Mouse (Mus musculus): ENCODE results near the gene Rbp7.
"Not testable (repeated sequence)": the region's sequence is repeated elsewhere in the genome, so short reads cannot be mapped to it uniquely, and the experiment has no call there.

The Rbp7 gene

DNA sequence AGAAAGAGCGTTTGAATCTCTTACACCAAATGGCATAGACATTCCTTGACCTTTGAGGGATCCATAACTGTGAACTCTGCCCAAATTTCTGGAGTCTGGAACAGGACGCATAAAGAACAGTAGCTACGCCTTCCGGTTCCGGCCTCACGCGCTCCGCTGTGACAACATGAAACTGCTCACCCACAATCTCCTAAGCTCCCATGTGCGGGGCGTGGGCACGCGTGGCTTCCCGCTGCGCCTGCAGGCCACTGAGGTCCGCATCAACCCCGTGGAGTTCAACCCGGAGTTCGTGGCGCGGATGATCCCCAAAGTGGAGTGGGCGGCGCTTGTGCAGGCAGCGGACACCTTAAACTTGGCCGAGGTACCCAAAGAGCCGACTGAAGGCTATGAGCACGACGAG, 2.4 kb upstream of the Rbp7 start:
- DNase-seq (ENCODE audit: low read depth, low spot score) = not testable (repeated sequence)

DNA sequence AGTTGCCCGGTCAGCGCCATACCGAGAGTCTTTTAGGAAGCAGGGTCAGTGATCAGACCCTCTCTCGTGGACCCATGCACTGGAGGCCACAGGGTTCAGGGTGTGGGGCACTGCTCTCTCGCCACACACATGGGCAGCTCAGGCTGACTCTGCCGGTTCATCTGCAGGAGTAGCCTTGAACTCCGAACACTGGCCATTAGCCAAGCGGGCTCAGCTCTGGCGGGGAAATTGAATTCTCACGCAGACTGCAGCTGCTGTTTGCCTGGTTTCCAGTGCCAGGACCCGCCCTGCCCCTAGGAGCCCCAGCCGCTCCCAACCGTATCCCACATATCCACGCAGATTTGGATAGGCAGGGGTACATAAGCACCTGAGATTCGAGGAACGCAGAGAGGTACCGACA, 515 bp downstream of the Rbp7 start:
- no peak for DNase-seq (ENCODE audit: low read depth, low spot score)

DNA sequence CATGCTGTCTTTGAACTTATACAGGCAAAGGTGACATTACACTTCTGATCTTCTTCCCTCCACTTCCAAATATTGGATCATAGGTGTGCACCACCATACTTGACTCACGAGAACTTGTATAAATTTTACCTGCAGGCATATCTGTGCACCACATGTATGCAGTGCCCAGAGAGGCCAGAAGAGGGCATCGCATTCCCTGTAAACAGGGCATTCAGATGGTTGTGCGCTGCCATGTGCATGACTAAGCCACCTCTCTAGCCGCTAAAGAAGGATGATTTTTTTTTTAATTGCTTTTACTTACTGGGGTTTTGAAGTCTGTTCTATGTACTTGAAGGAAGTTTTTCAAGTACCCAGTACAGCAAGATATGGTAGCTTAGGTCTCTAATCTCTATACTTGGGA, 1.1 kb downstream of the Rbp7 start:
- peak; percentile 55 for DNase-seq (ENCODE audit: low read depth, low spot score)

DNA sequence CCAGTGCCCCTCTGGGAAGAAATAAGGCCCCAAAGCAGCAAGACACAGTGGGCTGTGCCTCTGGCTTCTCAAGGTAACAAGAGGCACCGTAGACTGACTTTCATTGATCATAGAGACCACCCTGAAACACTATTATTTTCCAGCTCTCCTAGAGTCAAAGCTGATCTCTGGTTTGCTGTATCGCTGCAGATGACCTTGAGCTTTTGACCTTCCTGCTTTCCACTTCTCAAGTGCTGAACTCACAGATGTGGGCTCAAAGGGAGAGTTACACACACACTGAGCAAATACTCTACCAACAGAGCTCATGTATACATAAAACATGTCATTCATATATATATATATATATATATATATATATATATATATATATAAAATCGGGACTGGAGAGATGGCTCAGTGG, 4.1 kb downstream of the Rbp7 start:
- DNase-seq (ENCODE audit: low read depth, low spot score) = no peak

DNA sequence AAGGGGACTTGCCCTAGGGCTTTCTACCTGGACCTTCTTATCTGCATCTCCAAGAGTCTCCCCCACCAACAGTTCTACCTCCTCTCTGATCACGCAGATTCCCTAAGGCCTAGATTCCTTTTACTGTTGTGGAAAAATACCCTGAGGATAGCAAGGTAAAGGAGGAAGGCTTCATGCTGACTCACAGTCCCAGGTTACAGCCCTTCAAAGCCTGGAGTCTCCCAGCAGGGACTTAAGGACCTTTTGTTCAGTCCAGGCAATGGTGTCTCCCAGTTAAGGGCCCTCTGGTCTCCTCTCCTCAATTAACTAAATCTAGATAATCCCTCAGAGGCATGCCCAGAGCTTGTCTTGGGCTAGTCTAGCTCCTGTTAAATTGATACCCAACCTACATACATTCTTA, 8.5 kb downstream of the Rbp7 start:
- no peak for DNase-seq (ENCODE audit: low read depth, low spot score)

DNA sequence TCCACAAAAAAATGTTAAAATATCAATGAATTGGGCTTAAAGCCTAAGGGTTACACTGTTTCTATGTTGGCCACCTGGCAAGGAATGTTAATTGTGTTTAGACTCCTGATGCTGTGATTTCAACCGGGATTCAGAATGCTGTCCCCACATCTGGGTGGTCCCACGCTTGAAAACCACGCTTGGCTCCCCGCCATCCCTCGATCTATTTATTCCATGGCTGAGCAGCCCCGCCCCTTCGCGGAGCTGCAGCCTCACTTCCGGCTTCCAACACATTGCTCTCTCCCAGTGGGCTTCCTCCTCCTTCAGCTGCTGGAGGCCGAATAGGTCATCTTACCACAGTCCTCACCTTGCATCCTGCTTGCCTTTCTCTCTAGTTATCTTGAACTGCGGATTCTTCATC, 8.9 kb downstream of the Rbp7 start:
- DNase-seq (ENCODE audit: low read depth, low spot score) = peak; percentile 26

DNA sequence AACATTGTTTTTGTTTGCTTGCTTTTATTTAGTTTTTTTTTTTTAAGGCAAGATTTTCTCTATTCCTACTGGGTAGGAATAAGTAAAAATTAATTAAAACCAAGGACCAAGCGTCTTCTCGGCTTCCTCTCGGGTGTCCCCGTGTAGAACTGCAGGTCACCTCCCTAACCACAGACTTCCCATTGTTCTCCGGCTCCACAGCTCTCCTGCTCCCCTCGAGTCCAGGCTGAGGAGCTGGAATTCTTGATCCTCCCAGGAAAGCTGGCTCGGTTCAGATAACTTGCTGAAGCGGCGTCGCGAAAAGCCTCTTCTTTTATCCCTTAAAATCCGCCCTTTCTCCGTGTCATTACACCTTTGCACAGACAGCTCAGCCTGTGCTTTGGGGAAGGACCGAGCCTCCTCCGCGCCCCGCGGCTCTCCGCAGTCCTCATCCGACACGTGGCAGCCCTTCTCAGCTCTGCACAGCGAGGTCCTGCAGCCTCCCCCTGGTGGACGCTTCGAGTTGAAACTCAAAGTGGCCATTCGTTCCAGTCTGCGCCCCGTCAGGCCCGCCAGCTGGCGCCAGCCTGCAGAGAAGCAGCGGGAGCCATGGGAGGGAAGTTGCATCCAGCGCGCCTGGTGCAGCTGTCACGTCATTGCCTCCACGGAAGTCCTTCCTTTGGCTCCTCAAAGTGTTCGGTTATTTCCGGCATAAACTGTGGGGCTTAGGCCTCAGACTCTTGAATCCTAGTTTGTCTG, 9.6 kb downstream of the Rbp7 start:
- peak; percentile 97 for DNase-seq (ENCODE audit: low read depth, low spot score)

DNA sequence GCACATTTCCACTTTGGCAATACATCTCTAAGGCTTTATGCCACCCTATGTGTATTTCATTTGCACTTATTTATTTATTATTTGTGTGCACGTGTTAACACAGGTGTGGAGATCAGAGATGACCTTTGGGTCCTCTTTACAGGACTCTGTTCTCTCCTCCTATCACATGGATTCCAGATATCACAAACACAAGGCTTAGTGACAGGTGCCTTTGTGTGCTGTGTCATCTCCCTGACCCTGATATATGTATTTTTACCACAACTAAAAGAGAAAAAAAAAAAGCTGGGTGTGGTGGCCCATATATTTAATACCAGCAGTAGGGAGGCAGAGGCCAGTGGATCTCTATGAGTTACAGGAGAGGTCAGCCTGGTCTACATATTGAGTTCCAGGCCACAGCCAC, 10.3 kb downstream of the Rbp7 start:
- peak; percentile 32 for DNase-seq (ENCODE audit: low read depth, low spot score)

DNA sequence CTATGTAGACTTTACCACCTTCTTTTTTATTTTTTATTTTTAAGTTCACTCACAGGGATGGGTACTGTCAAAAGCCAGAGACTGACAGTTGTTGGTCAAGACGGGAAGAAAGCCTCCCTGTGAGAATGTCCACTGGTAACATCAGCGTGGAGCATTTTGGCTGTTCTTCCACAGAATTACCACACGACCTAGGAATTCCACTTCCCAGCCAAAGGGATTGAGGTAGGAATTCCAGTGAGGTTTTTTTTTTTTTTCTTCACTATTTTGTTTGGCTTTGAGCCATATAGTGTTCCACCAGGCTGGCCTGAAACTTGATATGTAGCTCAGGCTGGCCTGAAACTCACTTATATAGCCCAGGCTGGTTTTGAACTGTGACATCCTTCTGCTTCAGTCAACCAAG, 12.3 kb downstream of the Rbp7 start:
- DNase-seq (ENCODE audit: low read depth, low spot score) = peak; percentile 88

DNA sequence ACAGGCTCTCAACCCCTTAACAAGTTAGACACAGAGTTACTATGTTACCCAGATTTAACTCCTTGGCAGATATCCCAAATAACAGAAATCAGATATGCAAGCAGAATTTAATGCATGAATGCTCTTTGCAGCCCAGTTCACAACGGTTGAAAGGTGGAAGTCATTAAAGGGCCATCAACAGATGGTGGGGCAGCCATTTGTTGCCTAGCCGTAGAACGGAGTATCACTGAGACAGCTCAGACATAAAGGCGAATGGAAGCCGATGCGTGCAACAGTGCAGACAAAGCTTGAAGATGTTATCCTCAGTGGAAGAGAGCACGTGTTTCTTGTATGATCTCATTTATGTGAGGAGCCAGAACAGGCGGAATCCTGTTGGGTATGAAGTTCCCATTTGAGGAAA, 14.2 kb downstream of the Rbp7 start:
- DNase-seq (ENCODE audit: low read depth, low spot score) = no peak

DNA sequence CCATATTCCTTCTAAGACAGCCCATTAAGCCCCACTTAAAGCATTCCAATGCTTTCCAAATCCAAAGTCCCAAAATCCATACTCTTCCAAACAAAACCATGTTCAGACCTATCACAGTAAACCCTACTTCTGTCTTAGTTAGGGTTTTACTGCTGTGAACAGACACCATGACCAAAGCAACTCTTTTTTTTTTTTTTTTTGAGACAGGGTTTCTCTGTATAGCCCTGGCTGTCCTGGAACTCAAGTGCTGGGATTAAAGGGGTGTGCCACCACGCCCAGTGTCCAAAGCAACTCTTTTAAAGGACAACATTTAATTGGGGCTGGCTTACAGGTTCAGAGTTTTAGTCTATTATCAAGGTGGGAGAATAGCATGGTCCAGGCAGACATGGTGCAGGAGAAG, 22.9 kb downstream of the Rbp7 start:
- not testable (repeated sequence) for DNase-seq (ENCODE audit: low read depth, low spot score)

DNA sequence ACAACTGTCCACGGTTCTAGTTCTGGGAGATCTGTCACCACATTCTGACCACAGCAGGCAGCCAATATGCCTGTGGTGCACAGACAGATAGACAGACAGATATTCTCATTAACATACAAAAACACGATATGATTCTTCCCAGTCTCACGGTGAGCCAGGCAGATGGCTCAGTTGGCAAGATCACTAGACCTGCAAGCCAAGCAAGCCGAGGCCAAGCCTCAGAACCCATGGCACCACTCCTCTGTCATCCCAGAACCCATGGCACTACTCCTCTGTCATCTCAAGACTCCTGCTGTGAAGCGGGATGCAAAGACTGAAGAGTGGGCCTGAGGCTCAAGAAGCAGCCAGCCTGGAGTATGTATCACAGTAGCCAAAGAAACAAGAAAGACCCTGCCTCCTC, 25.2 kb downstream of the Rbp7 start:
- DNase-seq (ENCODE audit: low read depth, low spot score) = no peak

DNA sequence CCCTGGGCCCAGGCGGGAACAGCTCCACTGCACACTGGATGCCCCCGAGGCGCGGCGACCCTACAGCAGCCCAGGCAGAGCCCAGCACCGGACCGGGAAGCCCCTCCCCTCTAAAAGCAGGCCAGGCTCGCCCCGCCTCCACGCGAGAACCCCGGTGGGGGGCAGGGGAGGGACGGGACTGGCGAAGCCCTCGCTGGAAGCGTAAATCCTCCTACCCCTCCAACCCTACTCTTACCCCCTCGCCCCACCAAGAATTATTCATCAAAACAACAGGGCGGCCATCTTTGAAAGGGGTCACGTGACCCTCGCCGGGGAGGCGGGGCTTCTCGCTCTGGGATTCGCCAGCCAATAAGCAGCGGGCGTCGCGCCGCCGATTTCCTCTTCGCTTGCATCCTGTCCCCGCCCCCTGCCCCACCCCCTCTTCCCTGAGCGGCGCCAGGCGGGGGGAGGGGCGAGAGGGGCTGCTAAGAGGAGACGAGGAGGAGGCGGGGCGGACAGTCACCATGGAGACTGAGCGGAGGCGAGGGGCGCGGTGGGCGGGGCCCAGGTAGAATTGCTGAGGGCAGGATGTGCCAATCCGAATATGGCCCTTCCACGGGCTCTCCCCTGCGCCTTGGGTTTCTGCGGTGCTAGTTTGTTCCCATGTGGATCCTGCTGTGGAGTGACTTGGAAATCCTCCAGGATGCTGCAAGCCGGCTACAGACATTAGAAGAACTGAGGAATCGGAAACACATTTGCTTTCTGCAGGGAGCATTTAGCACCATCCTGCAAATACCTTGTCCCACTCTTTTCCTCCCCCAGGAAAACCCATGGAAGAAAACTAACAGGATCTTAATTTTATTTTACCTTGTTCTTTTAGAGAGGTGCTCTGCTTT, 28.2 kb downstream of the Rbp7 start, which contains the start of gene Ube4b:
TSS of gene Ube4b (minus strand) at position 425 of the 875 bp plus-strand sequence.
- peak; percentile 97 for DNase-seq (ENCODE audit: low read depth, low spot score)

DNA sequence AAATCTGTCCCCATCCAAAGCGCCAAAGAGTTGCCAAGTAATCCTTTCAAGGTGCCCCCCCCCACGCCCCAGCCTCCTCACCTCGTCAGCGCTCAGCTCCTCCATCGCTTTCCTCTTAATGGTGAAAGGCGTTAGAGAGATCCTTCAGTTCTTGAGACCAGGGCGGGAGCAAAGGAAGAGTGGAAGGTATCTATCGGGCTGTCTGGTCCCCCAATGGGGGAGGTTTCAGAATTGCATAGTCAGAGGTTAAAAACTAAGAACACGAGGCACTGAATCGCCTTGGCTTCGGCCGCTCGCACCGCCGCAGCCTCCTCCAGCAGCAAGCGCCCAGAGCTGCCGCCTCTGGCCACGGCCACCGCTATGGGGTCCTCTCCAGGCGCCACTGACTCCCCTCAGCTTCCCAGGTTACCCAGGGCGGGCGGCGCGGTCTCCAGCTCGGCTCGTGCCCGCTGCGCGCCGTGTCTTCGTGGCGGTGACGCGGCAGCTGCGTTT, 28.9 kb downstream of the Rbp7 start:
- DNase-seq (ENCODE audit: low read depth, low spot score) = peak; percentile 51

DNA sequence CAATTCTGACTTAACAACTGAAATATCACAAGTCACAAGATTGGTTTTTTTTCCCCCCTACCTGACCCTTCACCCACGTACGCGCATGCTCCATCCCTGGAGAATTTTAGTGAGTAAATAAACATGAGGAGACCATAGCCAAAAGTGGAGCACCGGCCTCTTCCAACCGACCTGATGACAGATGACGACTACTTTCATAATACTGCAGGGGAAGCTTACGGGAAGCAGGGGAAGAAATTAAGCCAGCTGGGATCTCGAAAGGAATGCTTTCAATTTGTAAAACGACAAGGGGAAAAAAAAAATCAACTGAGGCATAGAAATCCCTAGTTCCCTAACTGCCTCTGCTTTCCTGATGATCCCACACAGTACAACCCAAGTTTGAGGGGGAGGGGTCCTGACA, 30.0 kb downstream of the Rbp7 start:
- DNase-seq (ENCODE audit: low read depth, low spot score) = peak; percentile 67

DNA sequence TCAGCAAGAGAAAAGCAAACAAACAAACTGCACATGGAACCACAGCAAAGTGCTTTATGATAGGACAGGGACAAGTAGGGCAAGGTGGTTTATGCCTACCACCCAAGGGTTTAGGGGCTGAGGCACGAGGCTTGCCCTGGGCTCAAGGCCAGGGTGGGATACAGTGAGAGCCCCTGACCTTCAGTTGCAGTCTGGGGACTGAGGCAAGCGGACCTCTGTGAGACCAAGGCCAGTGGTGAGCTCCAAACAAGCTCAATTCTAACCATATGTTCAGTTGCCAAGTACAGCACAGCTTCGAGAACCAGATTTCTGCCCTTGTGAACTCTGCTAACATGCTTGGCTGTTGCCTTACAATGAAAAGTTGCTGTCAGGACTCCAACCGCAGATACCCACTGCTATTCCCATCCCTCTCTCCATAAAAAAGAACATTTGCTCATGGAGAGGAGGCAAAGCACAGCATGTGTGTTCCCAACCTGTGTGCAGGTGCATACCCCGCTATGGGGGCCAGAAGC, 36.9 kb downstream of the Rbp7 start:
- DNase-seq (ENCODE audit: low read depth, low spot score) = no peak

DNA sequence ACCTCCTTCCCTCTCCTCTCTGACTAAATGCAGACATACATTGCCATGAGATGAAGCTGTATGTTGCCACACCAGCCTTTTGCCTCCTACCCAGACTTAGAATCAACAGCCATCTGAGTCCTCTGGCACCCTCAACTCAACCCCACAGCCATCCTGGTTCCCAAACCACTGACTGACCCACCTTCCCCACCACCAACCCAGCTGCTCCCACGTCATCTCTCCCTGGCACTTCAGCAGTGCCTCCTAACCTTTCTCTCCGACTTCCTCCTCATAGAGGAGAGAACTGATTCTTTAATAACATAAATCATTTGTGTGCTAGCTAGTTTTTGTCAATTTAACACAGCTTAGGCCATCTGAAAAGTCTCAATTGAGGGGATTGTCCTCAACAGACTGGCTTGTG, 37.8 kb downstream of the Rbp7 start:
- no peak for DNase-seq (ENCODE audit: low read depth, low spot score)

DNA sequence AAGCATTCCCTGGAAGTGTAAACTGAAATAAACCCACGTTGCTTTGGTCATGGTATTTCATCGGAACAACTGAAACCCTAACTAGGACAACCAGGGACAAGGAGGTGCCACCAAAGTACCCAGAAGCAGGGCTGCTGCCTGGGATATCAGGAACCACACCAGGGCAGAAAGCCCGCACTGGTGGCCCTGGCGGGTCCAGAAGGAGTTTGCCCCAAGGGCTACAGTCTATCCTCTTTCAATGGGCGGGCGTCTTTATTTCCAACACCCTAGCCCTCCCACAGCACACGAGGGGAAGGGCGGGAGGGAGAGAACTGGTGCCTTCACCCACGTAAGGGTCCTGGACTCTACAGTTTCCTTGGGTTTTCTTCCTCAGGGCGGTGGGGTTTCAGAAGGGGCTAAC, 38.4 kb downstream of the Rbp7 start:
- no peak for DNase-seq (ENCODE audit: low read depth, low spot score)

DNA sequence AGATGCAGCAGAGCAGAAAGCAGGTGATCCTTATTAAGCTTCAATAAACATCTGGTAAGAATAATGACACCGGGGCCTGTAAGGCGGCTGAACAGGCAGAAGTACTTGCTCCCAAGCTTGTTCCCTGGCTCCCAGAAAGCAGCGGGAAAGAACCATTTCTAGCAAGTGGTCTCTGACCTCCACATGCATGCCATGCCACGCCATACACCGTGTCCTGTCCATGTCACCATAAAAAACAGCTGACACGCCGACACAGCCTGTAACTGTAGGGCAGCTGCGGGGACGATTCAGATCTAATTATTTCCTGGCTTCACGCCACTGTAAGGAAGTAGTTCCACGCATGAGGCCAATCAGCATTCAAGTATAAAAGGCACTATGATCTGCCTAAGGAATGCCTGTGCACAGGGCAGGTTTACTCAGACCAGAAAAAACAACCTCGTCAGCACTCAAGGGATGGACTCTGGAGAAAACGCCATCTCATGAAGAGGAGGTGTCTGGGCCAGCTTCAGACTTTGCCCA, 39.1 kb downstream of the Rbp7 start:
- no peak for DNase-seq (ENCODE audit: low read depth, low spot score)

DNA sequence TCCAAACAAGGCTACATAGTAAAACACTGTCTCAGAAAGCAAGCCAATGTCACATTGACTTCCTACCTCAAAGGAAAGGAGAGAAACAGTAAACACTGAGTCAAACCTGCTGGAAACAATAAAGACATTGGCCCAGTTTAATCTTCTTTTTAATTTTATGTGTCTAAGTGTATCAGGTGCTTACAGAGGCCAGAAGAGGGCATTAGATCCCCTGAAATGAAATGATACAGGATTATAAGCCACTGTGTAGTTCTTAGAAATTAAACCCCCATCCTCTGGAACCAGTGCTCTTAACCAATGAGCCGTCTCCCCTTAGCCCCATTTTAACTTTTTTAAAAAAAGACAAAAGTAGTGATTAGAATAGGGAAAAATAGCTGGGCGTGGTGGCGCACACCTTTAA, 40.5 kb downstream of the Rbp7 start:
- DNase-seq (ENCODE audit: low read depth, low spot score) = no peak

DNA sequence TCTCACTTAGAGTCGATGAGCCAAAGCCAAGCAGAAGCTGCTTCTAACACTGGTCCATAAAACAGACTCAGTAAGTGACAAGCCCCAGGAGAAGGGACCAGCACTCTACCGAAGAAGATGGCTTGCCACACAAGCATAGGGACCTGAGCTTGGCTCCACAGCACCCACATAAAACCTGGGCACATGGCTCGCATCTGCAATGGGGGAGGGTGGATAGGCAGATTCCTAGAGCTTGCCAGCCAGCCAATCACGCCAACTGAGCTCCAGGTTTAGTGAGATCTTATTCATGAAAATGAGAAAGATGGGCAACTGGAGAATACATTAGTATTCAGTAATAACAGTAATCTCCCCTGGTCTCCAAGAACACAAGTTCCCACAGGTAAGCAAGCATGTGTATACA, 45.0 kb downstream of the Rbp7 start:
- no peak for DNase-seq (ENCODE audit: low read depth, low spot score)

DNA sequence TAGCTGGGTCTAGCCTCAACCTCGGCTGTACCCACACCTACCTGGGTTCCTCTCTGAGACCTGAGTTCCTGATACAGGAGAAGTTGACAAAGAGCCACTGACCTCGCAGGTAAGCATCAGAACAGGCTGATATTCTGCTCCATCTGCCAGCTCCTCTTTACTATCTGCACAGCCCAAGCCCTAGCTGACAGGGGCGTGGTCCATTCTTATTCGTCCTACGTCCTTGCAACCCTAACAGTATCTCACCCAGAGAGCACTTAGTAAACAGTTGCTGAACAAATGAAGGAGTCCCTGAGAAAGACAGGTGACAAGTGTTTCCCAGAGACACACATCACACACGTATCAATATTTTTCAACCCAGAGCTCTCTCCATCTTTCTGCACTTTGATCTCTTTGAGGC, 46.4 kb downstream of the Rbp7 start:
- no peak for DNase-seq (ENCODE audit: low read depth, low spot score)
